Mouse (Mus musculus): ENCODE data around the gene Tead4.

DNA sequence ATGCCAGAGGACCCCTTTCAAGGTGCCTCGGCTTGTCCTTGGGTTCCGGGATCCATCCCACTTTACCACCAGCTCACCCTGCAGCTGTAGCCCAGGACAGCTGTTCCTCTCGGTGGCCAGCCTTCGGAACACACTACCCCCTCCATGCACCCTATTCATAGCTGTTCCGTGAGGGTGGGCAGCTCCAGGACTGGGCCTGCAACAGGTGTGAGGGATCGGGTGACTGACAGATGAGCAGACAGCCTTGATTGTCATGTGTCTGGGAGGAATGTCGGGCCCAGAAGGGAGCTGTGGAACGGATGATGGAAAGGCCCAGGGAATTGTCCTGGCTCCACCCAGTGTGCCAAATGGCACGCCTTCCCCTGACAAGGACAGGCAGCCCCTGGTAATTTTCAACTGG lies 64.0 kb downstream of the Tead4 start:
- no peak for TF ChIP-seq CTCF (IDR thresholded peaks at IDR 0.05; ENCODE audit: insufficient read depth, low read depth, low read length)
- no peak for TF ChIP-seq POLR2A (IDR thresholded peaks at IDR 0.05; ENCODE audit: insufficient read depth, low read depth, low read length)
